Mouse (Mus musculus): ENCODE measurements around the gene Megf11.

The Megf11 gene

GRCm38 (mm10) chr9:64385511-64386465 lies at the start of gene Megf11:
TSS of gene Megf11 (plus strand) at chr9:64385626.
- DNase-seq (ENCODE audit: low spot score in 2 of 2), result no peak

GRCm38 (mm10) chr9:64335825-64336224 lies 49.6 kb upstream of the Megf11 start:
- DNase-seq (ENCODE audit: low spot score in 2 of 2), result no peak

- no peak for DNase-seq (ENCODE audit: low spot score in 2 of 2)
These were observed 46.1 kb upstream of the Megf11 start for GRCm38 (mm10) chr9:64339361-64339760.

DNA sequence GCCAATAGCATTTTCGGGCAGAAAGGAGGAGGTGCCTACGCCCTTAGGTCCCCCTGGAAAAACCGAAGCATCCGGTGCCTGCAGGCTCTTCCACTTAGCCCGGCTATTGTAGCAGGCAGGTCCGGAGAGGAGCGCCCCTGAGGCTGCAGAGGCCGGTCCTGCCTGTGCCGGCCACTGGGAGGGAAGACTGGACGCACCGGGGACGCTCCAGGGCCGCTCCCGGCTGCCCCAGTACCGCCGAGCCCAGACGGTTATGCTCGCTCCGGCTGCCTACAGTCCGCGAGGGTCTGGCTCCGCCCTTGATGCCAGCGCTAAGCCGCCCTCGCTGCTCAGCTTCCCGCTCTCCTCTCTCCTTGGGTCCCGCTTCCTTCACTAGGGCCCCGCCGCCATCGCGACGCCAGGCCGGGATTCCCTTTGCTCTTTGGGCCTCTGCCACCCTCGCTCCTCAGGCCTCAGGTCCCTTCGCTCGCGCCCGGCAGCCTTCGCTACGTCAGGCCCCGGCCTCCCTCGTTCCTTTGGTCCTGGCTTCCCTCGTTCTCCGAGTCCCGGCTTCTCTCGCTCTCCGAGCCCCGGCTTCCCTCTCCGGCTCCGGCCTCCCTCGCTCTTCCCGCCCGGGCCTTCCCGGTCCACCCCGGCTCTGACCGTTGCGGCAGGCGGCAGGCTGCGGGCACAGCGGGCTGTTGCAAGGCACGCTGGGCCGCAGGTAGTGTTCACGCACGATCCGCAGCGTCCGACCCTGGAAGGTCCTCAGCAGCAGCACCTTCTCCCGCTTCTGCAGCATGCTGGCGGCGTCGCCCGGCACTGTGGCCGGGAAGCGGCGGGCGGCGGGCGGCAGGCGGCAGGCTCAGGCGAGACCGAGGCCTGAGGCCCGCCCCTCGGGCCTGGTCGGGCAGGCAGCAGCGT lies 44.8 kb upstream of the Megf11 start:
- DNase-seq (ENCODE audit: low spot score in 2 of 2), result peak; percentile 55 to 65

GRCm38 (mm10) chr9:64341254-64341566 lies 44.2 kb upstream of the Megf11 start, which contains the start of gene Dis3l:
TSS of gene Dis3l (minus strand) at chr9:64341288.
- no peak for DNase-seq (ENCODE audit: low spot score in 2 of 2)

GRCm38 (mm10) chr9:64341671-64342070 lies 43.8 kb upstream of the Megf11 start:
- DNase-seq (ENCODE audit: low spot score in 2 of 2), result no peak

DNA sequence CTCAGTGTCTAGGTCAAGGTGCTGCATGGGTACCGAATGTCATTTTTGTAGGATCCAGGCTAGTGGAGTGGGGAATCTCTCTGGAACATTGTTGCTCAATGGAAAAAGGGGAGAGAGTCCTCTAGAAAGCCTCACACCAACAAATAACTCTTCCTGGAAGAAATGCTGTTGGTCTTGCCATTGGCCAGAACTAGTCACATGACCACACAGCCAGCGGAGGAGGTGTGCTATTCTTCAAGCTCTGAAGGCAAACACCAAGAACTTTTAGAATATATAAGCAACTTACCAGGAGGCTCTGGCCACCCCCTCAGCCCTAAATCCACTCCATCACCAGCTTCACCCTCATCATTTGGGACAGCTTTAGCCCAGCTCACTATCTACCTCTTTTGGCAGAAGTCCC lies 41.8 kb upstream of the Megf11 start:
- no peak for DNase-seq (ENCODE audit: low spot score in 2 of 2)

DNA sequence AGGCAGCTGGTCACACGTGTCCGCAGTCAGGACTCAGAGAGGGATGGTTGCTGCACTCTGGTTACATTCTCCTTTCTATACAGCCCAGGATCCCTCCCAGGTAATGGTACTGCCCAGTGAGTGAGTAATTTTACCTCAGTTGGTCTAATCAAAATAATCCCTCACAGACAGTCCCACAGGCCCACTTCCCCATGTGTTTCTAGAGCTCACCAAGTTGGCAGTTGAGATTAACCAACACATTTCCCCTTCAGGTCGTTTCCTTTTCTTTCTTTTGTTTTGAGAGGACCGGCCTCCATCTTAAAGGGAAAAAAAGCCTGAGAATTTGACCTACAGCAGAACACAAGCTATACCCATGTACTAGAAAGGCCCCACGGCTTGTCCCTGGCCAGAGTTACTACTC lies 39.5 kb upstream of the Megf11 start:
- no peak for DNase-seq (ENCODE audit: low spot score in 2 of 2)

DNA sequence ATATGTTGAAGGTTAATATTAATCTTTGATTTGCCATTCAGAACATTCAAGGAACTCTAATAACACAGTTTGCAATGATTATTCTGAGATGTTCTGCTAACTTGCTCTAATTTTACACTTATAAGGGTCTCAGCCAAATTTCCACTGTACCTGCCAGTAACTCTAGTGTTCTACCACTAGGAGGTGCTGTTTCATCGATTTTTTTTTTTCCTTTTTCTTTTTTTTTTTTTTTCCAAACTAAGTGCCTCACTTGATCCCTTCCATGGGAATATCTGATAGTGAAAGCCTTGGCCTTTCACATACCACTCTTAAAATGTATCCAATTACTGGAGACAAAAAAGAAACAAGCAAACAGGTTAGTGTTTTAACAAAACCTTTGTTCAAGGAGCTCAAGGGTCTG lies 38.0 kb upstream of the Megf11 start:
- no peak for DNase-seq (ENCODE audit: low spot score in 2 of 2)

DNA sequence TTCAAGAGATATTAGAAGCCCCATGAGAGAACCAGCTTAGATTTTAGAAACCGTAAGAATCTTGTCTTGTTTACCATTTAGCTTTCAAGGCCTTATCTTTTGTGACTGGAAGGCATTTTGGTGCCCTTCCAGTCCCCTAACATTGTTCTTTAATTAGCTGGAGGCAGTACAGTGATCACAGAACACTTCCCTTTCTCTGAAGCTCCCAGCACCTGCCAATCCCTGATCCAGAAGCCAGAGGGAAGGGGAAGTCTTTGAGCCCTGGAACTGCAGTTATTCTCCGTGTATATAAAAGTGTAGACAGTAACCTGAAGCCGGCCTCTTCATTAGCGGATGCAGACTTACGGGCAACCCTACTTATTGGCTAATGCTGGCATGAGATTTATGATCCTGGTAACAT lies 35.9 kb upstream of the Megf11 start:
- no peak for DNase-seq (ENCODE audit: low spot score in 2 of 2)

- peak in 1 of 2 experiments; percentile 8 for DNase-seq (ENCODE audit: low spot score in 2 of 2)
These were observed 34.2 kb upstream of the Megf11 start for GRCm38 (mm10) chr9:64351191-64351590.

DNA sequence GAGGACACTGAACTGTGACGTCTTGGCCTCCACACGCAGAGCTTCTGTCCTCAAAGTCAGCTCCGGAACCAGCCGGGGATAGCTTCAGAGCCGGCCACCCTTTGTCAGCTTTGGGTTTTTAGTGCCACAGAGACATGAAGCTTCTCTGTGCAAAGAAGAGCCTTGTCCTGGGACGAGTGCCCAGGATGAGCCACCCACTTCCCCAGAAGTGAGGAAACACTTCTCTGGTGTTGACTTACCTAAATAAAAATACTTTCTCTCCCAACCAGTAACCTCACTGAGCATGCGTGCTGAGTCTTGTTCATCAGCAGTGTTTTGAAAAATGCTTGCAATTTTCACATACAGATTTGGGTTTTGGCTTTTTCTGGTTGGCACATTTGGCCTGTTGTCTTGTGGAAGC lies 29.8 kb upstream of the Megf11 start:
- no peak for DNase-seq (ENCODE audit: low spot score in 2 of 2)

DNA sequence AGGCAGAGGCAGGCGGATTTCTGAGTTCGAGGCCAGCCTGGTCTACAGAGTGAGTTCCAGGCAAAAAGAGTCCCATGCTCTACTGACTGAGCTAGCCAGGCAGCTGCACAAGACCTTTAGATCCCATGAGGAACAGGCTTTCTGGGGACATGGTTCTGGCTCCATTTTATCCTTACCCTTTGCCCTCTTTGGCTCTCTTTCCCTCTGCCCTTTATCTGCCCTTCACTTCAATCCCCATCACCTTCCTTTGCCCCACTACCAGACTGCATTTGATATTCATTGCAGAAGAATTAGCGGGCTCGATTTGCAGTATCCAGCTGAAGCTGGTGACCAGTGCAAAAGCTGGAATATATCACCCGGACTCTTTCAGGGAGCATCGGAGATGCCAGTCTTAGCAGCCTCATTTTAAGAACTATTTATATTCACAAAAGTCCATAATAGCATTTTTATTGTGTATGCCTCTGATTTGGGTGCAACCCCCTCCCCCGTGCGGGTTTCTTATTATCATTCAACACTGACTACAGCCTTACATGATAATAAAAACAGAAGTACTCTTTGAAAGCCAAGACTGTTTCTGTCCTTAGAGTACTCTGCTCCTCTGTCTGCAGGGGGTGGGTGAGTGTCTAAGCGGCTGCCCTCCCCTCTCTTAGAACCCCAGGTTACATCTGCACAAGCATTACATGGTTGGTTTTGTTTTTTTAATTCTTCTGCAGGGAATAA lies 24.0 kb upstream of the Megf11 start:
- no peak for DNase-seq (ENCODE audit: low spot score in 2 of 2)

- DNase-seq (ENCODE audit: low spot score in 2 of 2), result no peak
These were observed 15.6 kb upstream of the Megf11 start for GRCm38 (mm10) chr9:64369871-64370270.

DNA sequence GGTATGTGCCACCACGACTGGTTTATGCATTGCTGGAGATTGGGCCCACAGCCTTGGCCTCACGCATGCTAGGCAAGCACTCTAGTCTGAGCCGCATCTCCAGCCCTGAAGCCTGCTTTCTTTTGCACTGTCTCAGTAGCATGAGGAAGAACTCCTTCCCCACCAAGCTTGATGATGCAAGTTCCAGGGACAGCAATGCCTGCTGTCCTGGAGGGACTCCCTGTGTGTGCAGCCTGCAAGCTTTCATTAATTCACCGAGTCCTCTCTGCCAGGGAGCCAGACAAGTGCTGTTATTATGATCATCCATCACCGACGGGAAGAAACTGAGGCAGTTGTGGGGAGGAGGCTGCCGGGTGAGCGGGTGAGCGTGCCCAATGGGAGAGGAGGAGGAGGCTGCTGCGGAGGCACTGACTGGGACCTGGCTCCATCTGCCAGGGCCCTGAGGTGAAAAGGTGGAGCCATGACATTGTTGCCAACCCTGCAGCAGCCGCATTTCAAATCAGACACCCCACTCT lies 14.1 kb upstream of the Megf11 start:
- no peak for DNase-seq (ENCODE audit: low spot score in 2 of 2)

DNA sequence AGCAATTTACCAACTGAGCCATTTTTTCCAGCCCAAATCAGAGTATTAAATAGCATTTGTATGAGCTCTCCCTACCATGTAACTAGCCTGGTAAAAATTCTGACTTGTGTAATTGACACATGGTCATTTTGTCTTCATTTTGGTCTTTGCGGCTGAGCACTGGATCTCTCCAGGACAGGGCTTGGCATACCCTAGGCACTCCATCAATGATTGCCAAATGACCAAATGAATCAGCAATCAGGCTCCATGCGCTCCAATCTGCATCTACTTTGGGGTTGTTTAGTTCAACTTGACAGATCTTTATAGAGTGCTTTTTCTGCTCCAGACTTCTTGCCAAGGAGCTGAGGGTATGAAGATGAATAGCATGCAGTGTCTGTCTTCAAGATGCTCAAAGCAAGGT lies 9.0 kb upstream of the Megf11 start:
- no peak for DNase-seq (ENCODE audit: low spot score in 2 of 2)

DNA sequence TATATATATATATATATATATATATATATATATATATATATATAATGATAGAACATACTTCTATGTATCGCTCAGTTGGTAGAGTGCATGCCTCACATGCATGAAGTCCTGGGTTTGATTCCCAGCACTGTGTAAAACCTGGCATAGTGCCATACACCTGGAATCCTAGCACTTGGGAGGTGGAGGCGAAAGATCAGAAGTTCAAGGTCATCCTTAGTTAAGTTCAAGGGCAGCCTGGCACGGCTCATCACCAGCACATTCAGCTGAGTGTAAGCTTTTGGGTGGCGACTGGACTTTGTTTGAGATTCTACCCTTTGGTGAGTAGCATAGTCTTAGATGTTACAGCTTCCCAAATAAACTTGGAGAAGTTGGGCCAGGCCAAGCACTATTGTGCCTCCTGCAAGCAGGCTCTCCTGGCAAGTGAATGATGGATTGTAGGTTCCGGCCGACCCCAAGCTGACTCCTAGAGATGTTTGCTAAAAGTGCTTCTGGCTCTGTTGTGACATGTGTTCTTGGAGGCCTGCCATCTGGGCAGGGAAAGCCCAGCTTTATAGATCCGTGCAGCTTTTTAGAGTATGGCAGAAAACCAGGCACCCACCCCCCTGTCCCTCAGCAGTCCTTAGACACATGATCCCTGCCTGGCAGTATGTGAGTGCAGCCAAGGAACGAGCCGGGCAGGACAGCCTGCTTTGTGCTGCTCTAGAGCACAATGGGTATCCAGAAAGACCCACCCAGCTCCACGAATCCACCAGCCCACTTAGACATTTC lies 2.2 kb upstream of the Megf11 start:
- no peak for DNase-seq (ENCODE audit: low spot score in 2 of 2)

DNA sequence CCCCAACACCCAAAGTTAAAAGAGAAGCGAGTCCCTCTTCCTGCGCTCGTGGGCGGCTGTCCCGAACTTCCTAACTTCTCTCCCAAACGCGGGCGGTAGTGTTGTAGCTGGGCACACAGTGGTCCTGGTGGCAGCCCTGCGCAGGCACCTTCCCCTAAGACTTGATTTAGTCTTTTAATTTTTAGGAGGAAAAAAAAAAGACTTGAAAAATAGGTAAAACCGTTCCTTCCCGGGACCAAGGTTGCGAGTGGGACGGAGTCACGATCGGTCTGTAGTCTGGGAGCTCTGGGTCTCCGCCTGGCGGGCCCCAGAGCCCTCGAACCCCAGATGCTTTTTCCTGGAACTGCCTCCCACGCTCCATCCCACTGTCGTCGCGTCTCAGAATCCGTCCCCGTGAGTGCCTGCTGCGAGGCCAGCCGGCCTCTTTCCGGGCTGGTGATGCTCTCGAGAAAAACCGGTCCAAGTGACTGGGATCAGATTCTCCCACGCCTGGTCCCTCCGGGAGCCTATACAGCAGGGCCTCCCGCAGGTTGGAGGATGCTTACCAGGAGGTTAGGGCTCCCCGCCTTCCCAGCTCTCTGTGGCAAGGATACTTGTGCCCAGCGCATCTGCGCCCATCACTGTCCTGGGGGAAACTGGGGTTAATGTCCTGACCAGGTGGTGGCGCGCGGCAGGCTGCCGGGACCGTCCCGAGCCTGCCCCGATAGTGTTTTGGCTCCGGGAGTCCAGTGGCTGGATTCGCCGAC lies 1.2 kb downstream of the Megf11 start:
- no peak for DNase-seq (ENCODE audit: low spot score in 2 of 2)

GRCm38 (mm10) chr9:64389576-64390292 lies 4.3 kb downstream of the Megf11 start:
- no peak for DNase-seq (ENCODE audit: low spot score in 2 of 2)
